Mouse (Mus musculus) heart, postnatal 14 days (tissue): Measurements from ENCODE around the gene Muc20. TPM values are rescaled to one million over a fixed set of nuclear protein-coding genes. Genes with fewer than 3 reads are reported as not detected.

Experiments used
- DNase-seq, 2 experiments: peaks; one replicate each; pipeline ENCODE4 v3.0.0; 2021 to 2022
- intact Hi-C: fragments of 180-260 bp; cut with DNase I; formaldehyde crosslinking; loops from one replicate; pipeline ENCODE4 v1.15.1; 2025
- total RNA-seq, 2 experiments: library from RNA; stranded (reverse); gene quantifications; 2 replicates each; pipeline ENCODE4 v1.2.3; 2021

The Muc20 gene
- total RNA-seq, 2 experiments from 2014 or later, result 0.15 to 0.26 TPM

DNA sequence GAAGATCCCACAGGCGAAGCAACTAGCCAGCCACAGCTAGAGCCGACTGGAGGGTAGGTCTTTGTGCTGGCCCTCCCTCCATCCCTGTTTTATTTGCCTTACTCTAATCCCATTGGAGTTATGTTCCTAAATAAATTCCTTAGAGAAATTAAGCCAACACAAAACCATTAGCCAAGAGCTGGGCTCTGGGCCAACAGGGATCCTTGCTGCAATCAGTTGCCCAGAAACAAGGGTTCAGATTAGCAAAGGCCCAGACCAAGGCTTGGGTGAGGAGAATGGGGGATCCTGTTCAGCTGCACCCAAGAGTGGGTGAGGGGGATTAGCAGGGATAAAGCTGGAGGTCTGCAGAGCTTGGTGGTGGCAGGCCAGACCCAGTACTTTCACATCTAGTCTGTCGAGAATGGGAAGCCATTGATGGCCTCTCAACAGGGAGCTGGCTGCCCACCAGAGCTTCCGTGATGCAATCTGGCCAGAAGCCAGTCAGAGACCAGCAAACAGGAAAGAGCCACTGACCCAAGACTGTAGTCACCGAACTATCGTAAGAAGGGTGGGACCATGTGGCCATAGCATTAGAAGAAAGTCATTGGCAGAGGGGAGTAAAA, 6.1 kb upstream of the Muc20 start:
- intact Hi-C loops, result loop anchor here (5.0 kb wide), 1 partner anchor 106 kb away; no protein-coding TSS in a partner anchor

GRCm38 (mm10) chr16:32796676-32797425, 384 bp downstream of the Muc20 start:
- no peak for DNase-seq
- intact Hi-C loops, result no loop called here

More for the DNA sequence above, 6.1 kb upstream of the Muc20 start:
- DNase-seq, result peak; percentile 73 to 75

DNA sequence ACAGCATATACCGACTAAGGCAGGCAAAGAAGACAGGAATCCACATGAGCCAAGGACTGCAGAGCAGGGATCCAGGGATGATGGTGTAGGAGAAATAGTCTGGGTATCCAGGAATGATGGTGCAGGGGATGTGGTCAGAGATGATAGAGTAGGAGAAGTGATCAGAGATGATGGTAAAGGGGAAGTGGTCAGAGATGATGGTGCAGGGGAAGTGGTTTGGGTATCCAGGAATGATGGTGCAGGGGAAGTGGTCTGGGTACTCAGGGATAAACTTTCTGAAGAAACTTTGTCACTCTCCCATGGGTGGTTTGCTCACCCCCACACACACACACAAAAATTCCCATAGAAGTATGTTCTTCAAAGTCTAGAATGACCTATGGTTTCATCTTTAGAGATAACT, 2.1 kb downstream of the Muc20 start:
- intact Hi-C loops, result no loop called here
- no peak for DNase-seq

DNA sequence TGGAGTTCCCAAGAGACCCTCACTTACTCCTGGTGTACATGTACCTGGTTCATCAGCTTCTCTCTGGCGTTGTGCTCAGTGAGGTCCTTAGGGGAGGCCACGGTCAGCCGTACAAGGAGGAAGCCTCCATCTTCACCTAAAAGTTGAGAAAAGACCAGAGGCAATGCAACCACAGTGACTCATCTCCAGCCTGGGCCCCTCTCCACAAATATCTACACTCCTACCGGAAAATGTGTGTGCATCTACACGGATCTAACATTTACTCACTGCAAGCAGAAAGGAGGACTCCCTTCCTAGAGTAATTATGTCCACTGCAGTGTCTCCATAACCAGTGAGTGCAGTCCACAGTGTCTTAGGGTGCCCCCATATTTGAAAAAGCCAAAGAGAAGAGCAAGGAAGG, 7.2 kb downstream of the Muc20 start:
- DNase-seq, result no peak
- intact Hi-C loops, result no loop called here

DNA sequence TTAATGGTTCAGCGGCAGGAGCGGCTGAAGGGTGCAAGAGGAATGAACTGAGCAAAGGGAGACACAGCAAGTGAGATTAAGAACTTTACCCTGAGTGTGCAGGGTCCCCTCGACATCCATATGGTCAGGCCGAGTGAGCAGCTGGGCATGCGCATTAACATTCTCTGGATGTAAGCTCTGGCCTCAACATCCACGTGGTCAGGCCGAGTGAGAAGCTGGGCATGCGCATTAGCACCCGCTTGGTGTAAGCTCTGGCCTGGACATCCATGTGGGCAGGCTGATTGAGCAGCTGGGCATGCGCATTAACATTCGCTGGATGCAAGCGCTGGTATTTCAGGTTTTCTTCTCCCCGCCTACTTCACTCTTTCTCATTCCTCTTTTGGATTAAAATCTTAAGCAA, 12.4 kb downstream of the Muc20 start:
- intact Hi-C loops, result no loop called here

GRCm38 (mm10) chr16:32783324-32784062, 13.7 kb downstream of the Muc20 start:
- no peak for DNase-seq
- intact Hi-C loops, result no loop called here

More for the DNA sequence above, 12.4 kb downstream of the Muc20 start:
- DNase-seq, result no peak

- no peak for DNase-seq
- intact Hi-C loops, result no loop called here
Observed at GRCm38 (mm10) chr16:32778956-32779355, 18.3 kb downstream of the Muc20 start.

GRCm38 (mm10) chr16:32776676-32777075, 20.6 kb downstream of the Muc20 start:
- intact Hi-C loops, result no loop called here
- no peak for DNase-seq

DNA sequence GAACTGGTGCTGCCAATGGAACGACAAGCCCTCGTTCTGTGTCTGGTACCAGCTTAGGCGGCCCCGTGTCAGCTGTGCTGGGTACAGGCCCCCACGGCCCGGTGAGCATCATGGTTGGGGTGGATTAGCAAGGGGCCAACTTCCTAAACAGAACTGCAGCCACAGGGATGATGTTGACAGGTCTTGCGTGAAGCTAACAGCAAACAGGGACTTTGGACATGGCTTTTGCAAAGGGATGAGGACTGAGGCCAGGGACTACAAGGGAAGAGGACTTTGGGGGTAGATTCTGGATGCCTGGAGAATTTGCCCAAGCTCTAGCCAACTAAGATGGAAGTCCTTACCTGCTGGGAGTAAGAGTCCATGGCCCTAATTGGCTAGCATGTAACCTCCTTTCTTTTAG, 30.3 kb downstream of the Muc20 start:
- no peak for DNase-seq
- intact Hi-C loops, result no loop called here

DNA sequence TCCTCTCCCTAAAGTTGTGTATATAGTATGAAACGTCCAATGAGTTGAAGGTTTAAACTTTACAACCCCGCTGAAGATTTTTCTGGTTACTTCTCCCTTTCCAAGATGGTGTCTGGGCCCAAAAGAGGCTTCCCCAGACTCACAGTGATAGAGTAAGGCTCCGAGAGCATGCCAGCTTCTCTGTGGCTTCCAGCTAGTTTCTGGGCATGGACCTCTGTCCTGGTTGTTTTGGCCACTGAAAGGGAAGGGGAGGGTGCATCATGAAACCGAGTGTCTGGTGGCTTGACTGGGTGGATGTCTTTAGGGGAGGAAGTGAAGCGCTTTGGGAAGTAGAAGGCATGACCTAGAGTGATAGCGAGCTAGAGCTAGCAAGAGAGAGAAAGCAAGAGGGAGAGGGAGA, 32.3 kb downstream of the Muc20 start:
- no peak for DNase-seq
- intact Hi-C loops, result no loop called here

DNA sequence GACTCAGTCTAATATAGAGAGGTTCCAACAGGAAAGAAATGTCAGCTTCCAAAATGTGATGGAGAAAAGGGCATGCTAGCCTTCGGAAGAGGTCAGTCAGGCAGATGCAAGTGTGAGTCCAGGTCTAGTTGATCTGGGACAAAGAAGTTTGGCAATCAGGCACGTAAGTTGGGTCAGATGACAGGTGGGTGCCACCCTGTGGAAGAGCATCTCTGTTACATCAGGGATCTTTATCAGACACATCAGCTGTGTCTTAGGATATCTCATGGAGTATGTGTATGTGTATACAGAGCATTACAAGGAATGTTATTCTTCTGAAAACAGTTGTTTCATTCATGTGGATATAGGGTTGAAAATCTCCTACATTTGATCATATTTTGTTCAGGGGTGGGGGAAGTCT, 32.7 kb downstream of the Muc20 start:
- no peak for DNase-seq
- intact Hi-C loops, result no loop called here

DNA sequence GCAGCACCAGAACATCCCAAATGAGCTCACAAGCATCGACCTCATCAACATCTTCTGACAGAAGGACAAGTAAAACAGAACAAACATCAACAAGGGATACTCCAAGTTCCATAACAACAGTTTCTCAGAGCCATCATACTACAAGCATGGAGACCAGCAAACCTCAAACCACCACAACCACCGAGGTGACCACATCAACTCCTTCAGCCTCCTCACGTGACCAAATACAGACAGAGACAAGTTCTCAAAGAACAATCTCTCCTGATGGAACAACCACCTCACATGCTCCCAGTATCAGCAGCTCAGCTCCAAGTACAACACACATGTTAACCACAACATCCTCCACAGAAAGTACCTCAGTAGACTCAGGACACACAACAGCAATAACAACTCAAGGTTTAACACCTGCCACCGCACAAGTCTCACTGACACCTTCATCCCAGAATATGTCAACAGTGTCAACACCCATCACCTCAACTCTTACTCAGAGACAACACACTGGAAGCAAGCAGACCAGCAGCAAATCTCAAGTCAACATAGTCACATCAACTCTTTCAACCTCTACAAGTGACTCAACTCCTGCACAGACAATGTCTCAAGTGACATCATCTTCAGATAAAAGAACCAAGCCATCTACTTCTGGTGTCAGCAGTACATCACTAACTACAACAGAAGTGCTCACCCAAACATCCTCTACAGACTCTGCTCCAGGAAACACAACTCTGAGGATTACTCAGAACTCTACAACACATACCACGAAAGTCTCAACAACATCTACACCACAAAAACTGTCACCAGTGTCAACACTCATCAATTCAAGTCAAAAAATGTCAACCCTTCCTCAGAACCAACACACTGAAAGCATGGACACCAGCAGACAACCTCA, 46.8 kb downstream of the Muc20 start:
- DNase-seq, result no peak
- intact Hi-C loops, result no loop called here

DNA sequence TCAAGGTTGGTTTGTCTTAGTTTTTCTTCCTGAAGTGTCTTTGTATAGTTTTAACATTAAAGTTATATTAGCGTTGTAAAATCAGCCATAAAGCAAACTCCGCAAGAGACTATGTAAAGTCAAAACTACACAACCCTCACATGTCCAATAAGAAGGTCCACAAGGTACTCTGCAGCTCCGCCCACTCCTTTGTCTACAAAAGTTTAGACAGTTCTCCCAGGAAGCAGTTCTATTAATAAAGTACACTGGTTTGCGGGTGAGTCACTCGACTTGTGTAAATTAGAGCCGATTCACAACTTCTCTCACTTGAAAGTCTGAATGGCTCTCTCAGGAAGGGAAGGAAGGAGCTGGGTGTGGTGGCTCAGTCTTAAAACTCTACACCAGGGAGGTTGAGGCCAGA, 51.4 kb downstream of the Muc20 start:
- intact Hi-C loops, result no loop called here
- DNase-seq, result no peak

- intact Hi-C loops, result no loop called here
Observed at GRCm38 (mm10) chr16:32742712-32743111, 54.5 kb downstream of the Muc20 start.

DNA sequence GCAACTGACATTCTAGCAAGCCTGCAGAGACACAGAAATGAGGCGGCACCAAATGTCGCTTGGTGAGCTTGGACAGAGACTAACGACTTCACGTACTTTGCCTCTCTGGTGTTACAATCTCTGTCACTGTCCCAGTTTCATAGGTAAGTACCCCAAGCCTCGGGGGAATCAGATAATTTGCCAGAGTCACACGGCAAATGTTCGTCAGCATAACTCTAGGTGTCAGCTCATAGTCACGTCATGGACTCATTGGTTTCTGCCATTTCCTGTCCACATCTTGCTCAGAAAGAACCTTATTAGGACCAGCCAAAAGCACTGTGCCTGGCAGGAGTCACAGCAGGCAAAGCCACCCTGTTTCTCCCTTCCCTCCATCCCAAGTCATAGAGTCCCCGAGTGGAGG, 55.9 kb downstream of the Muc20 start:
- DNase-seq, result no peak
- intact Hi-C loops, result no loop called here

More at GRCm38 (mm10) chr16:32742712-32743111, 54.5 kb downstream of the Muc20 start:
- no peak for DNase-seq

- intact Hi-C loops, result no loop called here
- no peak for DNase-seq
Observed at GRCm38 (mm10) chr16:32740003-32740663, 57.1 kb downstream of the Muc20 start.

DNA sequence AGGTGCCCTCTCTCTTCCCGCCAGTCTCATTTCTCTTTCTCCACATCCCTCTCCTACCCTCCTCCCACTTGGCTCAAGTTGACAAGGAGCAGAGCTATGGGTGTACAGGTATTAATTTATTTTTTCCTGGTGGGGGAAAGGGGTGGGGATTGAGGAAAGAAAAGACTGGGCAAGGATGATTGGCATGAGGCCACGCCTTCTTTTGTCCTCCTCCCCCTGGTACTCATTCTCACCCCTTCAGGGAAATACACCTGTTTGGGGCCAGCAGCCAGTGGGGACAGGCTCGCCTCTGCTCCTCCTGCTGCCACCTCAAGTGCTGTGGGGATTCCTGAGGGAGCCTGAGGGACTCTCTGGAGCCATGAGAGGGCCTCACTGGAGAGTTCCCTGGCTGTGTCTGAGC, 61.2 kb downstream of the Muc20 start:
- intact Hi-C loops, result no loop called here
- DNase-seq, result no peak

DNA sequence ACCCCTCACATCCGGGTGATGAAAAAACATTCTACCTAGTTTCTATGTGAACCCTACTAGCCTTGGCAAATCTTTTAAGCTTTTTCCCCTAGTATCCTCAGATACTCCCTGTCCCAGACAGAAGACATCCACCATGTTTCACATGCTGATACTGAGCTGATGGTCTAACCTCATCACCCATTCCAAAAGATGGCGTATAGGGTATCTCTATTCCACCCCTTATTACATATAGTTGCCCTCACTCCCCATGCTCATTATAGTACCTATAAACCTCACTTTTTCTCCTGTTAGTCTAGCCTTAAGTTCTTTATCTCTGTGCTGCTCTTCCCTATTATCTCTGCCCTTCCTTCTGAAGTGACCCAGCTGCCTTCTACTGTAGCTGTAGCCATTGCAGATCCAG, 61.6 kb downstream of the Muc20 start, which contains the start of gene Muc4:
Gene Muc4 (plus strand): TSS at position 301 of the 400 bp plus-strand sequence.
- intact Hi-C loops, result no loop called here
- DNase-seq, result no peak

- DNase-seq, result no peak
- intact Hi-C loops, result no loop called here
Observed at GRCm38 (mm10) chr16:32733213-32733612, 64.0 kb downstream of the Muc20 start.

DNA sequence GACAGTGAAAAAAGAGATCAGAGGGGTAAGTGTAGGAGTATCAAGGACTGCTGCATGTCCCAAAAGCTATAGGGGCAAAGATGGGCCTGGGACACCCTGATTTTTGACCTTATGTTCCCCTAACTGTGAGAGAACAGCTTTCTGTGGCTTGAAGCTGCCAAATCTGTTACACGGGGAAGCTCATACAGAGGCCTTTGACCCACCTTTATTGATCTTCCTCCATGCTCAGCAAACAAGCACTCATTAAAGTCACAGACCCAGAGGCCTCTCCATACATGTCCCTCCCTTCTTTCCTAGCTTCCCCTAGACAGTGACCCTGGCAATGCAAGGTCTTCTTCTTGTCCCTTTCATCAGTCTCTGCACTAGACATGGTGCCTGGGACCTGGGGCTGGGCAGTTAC, 68.5 kb downstream of the Muc20 start:
- DNase-seq, result no peak
- intact Hi-C loops, result no loop called here
